Mouse (Mus musculus) forebrain, embryonic 10.5 days (tissue): ENCODE measurements around the gene Chaf1a. TPM values are rescaled to one million over a fixed set of nuclear protein-coding genes. Genes with fewer than 3 reads are reported as not detected.
A peak's percentile ranks its signal among the peaks of the same experiment; 100 is the strongest.

Experiments used
- DNase-seq: peaks from one replicate; pipeline ENCODE4 v3.0.0-alpha.2; 2017; ENCODE audit warnings: low spot score; ENCODE audit errors: extremely low spot score
- H3K27ac ChIP-seq: fragments of 300-500 bp; sonication (generic); 2 replicates; pipeline ENCODE4 v1.5.1; 2016; ENCODE audit warnings: mild to moderate bottlenecking
- H3K27me3 ChIP-seq: fragments of 300-500 bp; sonication (generic); 2 replicates; pipeline ENCODE4 v1.6.1; 2016; ENCODE audit warnings: mild to moderate bottlenecking; ENCODE audit not compliant: poor library complexity, severe bottlenecking
- H3K36me3 ChIP-seq: fragments of 300-500 bp; sonication (generic); replicated peaks from 2 replicates; pipeline ENCODE4 v1.6.1; 2016; ENCODE audit warnings: mild to moderate bottlenecking, moderate library complexity
- H3K4me1 ChIP-seq: fragments of 300-500 bp; sonication (generic); 2 replicates; pipeline ENCODE4 v1.6.1; 2016
- H3K4me3 ChIP-seq: fragments of 300-500 bp; sonication (generic); 2 replicates; pipeline ENCODE4 v1.5.1; 2016; ENCODE audit warnings: mild to moderate bottlenecking, moderate library complexity
- H3K9me3 ChIP-seq: fragments of 300-500 bp; sonication (generic); 2 replicates; pipeline ENCODE4 v1.6.1; 2016; ENCODE audit warnings: mild to moderate bottlenecking, moderate library complexity
- WGBS: fragments of 180-500 bp; shearing (Covaris S2); methylation state at CpG from one replicate; pipeline ENCODE4 v1.1.7; 2016; 5-methylcytosine and 5-hydroxymethylcytosine counted together
- polyA plus RNA-seq: library from polyadenylated mRNA; unstranded; fragments of >200 nt; fragmentation: Nextera tagmentation; extraction: Ambion mirVana; gene quantifications from 2 replicates; pipeline ENCODE4 v1.2.1, GENCODE M21; 2016

Chaf1a gene
- polyA plus RNA-seq, 1 experiment from 2014 or later = 53.9 TPM

GRCm38 (mm10) chr17:56108334-56109044, 68.2 kb downstream of the Chaf1a start:
- peaks cover 13% of the 10 kb centered on the region for H3K36me3 ChIP-seq
- no peak overlapping the region for H3K4me3 ChIP-seq
- H3K27ac ChIP-seq = no peak overlapping the region
- no peaks in the 10 kb centered on the region for H3K27me3 ChIP-seq
- H3K4me1 ChIP-seq = peaks cover 6% of the 10 kb centered on the region
- DNase-seq = no peak
- H3K9me3 ChIP-seq = no peaks in the 10 kb centered on the region
- 85% methylated on average over 6 of the region's 6 CpGs for WGBS

- Histone ChIP-seq H3K27ac (no peak within 1 kb of the TSS), H3K27me3 (no peaks in the 10 kb centered on the region), H3K9me3 (no peaks in the 10 kb centered on the region), H3K36me3 (peaks cover 5% of the 10 kb centered on the region; the same call in 1 of the 2 replicates), H3K4me3 (no peak within 1 kb of the TSS), H3K4me1 (peaks cover 6% of the 10 kb centered on the region)
- WGBS = 62% methylated on average over 10 of the region's 10 CpGs
- DNase-seq = no peak
Measured at GRCm38 (mm10) chr17:56109219-56110051, 69.2 kb downstream of the Chaf1a start, which contains the start of gene Plin4. Plin4 (minus strand) TSS chr17:56109803.

- Histone ChIP-seq H3K27ac (no peak overlapping the region), H3K4me1 (peaks cover 6% of the 10 kb centered on the region), H3K9me3 (no peaks in the 10 kb centered on the region), H3K27me3 (no peaks in the 10 kb centered on the region; the same call in 1 of the 2 replicates), H3K36me3 (peaks cover 5% of the 10 kb centered on the region; the same call in 1 of the 2 replicates), H3K4me3 (no peak overlapping the region)
- WGBS = 78% methylated on average over 4 of the region's 4 CpGs
- no peak for DNase-seq
Measured at GRCm38 (mm10) chr17:56110571-56110970, 70.3 kb downstream of the Chaf1a start.

- 63% methylated on average over 1 of the region's 1 CpGs for WGBS
- DNase-seq = no peak
Measured at GRCm38 (mm10) chr17:56111021-56111420, 70.8 kb downstream of the Chaf1a start.

GRCm38 (mm10) chr17:56111864-56112263, 71.6 kb downstream of the Chaf1a start:
- no peak overlapping the region for H3K4me3 ChIP-seq
- H3K4me1 ChIP-seq = peaks cover 6% of the 10 kb centered on the region
- WGBS = 38% methylated on average over 5 of the region's 5 CpGs
- peaks cover 5% of the 10 kb centered on the region; the same call in 1 of the 2 replicates for H3K36me3 ChIP-seq
- no peaks in the 10 kb centered on the region for H3K9me3 ChIP-seq
- H3K27me3 ChIP-seq = peaks cover 12% of the 10 kb centered on the region
- H3K27ac ChIP-seq = no peak overlapping the region
- DNase-seq = peak; percentile 66

More at GRCm38 (mm10) chr17:56111021-56111420, 70.8 kb downstream of the Chaf1a start:
- Histone ChIP-seq H3K36me3 (peaks cover 5% of the 10 kb centered on the region; the same call in 1 of the 2 replicates), H3K27me3 (peaks cover 4% of the 10 kb centered on the region), H3K9me3 (no peaks in the 10 kb centered on the region), H3K4me1 (peaks cover 6% of the 10 kb centered on the region), H3K4me3 (no peak overlapping the region), H3K27ac (no peak overlapping the region)

- peaks cover 5% of the 10 kb centered on the region; the same call in 1 of the 2 replicates for H3K36me3 ChIP-seq
- peaks cover 13% of the 10 kb centered on the region for H3K4me1 ChIP-seq
- no peak overlapping the region for H3K4me3 ChIP-seq
- H3K9me3 ChIP-seq = no peaks in the 10 kb centered on the region
- DNase-seq = no peak
- 76% methylated on average over 3 of the region's 3 CpGs for WGBS
- H3K27me3 ChIP-seq = peaks cover 20% of the 10 kb centered on the region
- H3K27ac ChIP-seq = no peak overlapping the region
Measured at GRCm38 (mm10) chr17:56112743-56113142, 72.5 kb downstream of the Chaf1a start.

GRCm38 (mm10) chr17:56116193-56116592, 76.0 kb downstream of the Chaf1a start:
- no peak for DNase-seq
- Histone ChIP-seq H3K9me3 (no peaks in the 10 kb centered on the region), H3K27me3 (peaks cover 54% of the 10 kb centered on the region), H3K4me1 (peaks cover 25% of the 10 kb centered on the region), H3K27ac (no peak overlapping the region), H3K36me3 (0 out of 2 replicates have a peak, but pooled peaks cover 3% of the 10 kb centered on the region), H3K4me3 (no peak overlapping the region)
- WGBS = 77% methylated on average over 10 of the region's 10 CpGs

- DNase-seq = peak; percentile 57
- H3K4me3 ChIP-seq = peak within 1 kb of the TSS; percentile 49
- H3K4me1 ChIP-seq = peaks cover 25% of the 10 kb centered on the region
- under 1% methylated on average over 27 of the region's 27 CpGs for WGBS
- peaks cover 5% of the 10 kb centered on the region for H3K9me3 ChIP-seq
- 0 out of 2 replicates have a peak within 1 kb of the TSS, but pooled peaks have one; percentile 27 for H3K27ac ChIP-seq
- H3K36me3 ChIP-seq = 0 out of 2 replicates have a peak, but pooled peaks cover under 1% of the 10 kb centered on the region
- peaks cover 65% of the 10 kb centered on the region for H3K27me3 ChIP-seq
Measured at GRCm38 (mm10) chr17:56117251-56117710, 77.0 kb downstream of the Chaf1a start, which contains the start of gene Plin5. Plin5 (minus strand) TSS chr17:56117596.

GRCm38 (mm10) chr17:56119431-56119830, 79.2 kb downstream of the Chaf1a start:
- DNase-seq = no peak
- Histone ChIP-seq H3K4me1 (peaks cover 27% of the 10 kb centered on the region), H3K4me3 (no peak overlapping the region; the same call in 1 of the 2 replicates), H3K27ac (no peak overlapping the region), H3K36me3 (0 out of 2 replicates have a peak, but pooled peaks cover 4% of the 10 kb centered on the region), H3K9me3 (peaks cover 17% of the 10 kb centered on the region), H3K27me3 (peaks cover 87% of the 10 kb centered on the region)
- 54% methylated on average over 12 of the region's 12 CpGs for WGBS

GRCm38 (mm10) chr17:56119981-56120880, 80.0 kb downstream of the Chaf1a start:
- no peak overlapping the region for H3K27ac ChIP-seq
- peak overlapping the region; percentile 22 for H3K4me3 ChIP-seq
- no peak for DNase-seq
- H3K4me1 ChIP-seq = peaks cover 31% of the 10 kb centered on the region
- H3K9me3 ChIP-seq = peaks cover 17% of the 10 kb centered on the region
- 8% methylated on average over 66 of the region's 66 CpGs for WGBS
- H3K36me3 ChIP-seq = 0 out of 2 replicates have a peak, but pooled peaks cover 4% of the 10 kb centered on the region
- H3K27me3 ChIP-seq = peaks cover 95% of the 10 kb centered on the region

- H3K4me3 ChIP-seq = no peak within 1 kb of the TSS
- 72% methylated on average over 2 of the region's 2 CpGs for WGBS
- peaks cover 31% of the 10 kb centered on the region for H3K4me1 ChIP-seq
- no peak within 1 kb of the TSS for H3K27ac ChIP-seq
- peaks cover 17% of the 10 kb centered on the region for H3K9me3 ChIP-seq
- H3K36me3 ChIP-seq = 0 out of 2 replicates have a peak, but pooled peaks cover 4% of the 10 kb centered on the region
- DNase-seq = no peak
- H3K27me3 ChIP-seq = peaks cover 93% of the 10 kb centered on the region
Measured at GRCm38 (mm10) chr17:56121826-56122225, 81.6 kb downstream of the Chaf1a start, which contains the start of gene Lrg1. Lrg1 (minus strand) TSS chr17:56122001.
